Mouse (Mus musculus): ENCODE measurements at regions not wholly inside any gene's neighbourhood (a gene's known extent, or its start where the extent isn't known, plus 50 kb on each side); places are given as distances from the start of the nearest gene placed in this dataset.

DNA sequence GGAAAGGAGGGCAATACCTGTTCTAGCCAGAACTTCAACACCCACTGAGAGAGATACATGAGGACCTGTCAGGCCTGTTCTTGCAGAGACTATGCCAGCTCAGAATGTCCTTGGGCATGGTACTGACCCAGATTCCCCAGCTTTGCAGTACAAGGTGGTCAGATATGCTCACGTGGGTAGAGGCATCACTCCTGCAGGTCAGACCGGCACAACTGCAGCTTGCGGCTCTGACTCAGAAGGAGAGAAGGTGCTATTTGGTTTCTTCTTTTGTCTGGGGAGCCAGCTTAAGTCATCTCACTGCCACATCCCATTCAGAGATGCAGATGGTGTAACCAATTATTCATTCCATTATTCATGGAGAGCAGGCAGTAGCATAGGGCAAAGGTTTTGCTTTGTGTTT, 52.5 kb upstream of the Ptchd3 start:
- Histone ChIP-seq H3K36me3 (replicated peaks in 1 of 2; ENCODE audit: control insufficient read depth in 1 of 2, insufficient read depth in 1 of 2, low read length in 1 of 2) (no peaks in the 10 kb centered on the region), H3K27me3 (replicated peaks) (no peaks in the 10 kb centered on the region), H3K4me2 (ENCODE audit: insufficient read depth, low read depth, poor library complexity, severe bottlenecking) (0 out of 2 replicates have a peak overlapping the region, but pooled peaks have one; percentile 25), H3K4me3 (replicated peaks in 1 of 3; ENCODE audit: low read depth in 2 of 3, low read length in 2 of 3, poor library complexity in 1 of 3) (no peak overlapping the region), H3K79me2 (replicated peaks; ENCODE audit: control insufficient read depth, extremely low read depth, insufficient read depth, poor library complexity, severe bottlenecking) (no peaks in the 10 kb centered on the region), H3K9me3 (replicated peaks; ENCODE audit: low read length) (no peaks in the 10 kb centered on the region), H3K27ac (ENCODE audit: insufficient read depth, low read depth) (no peak overlapping the region), H3K4me1 (ENCODE audit: control insufficient read depth in 1 of 2, insufficient read depth in 2 of 2) (peaks cover 4 to 6% of the 10 kb centered on the region in 2 experiments; a peak in 3 of 4 replicates), H3K9ac (ENCODE audit: insufficient read depth, low read depth) (no peak overlapping the region)
- TF ChIP-seq HCFC1 (IDR thresholded peaks at IDR 0.05; ENCODE audit: low read depth, low read length): no peak
- TF ChIP-seq CTCF (conservative IDR thresholded peaks at IDR 0.05 in 1 of 2, IDR thresholded peaks at IDR 0.05 in 1 of 2; ENCODE audit: low read depth in 2 of 2, low read length in 2 of 2): no peak
- no peak; the same call in 1 of the 2 replicates for TF ChIP-seq JUN (IDR thresholded peaks at IDR 0.05; ENCODE audit: insufficient read depth, low read depth, low read length)
- TF ChIP-seq EP300 (IDR thresholded peaks at IDR 0.05; ENCODE audit: low read length): peak; percentile 77
- TF ChIP-seq ZMIZ1 (IDR thresholded peaks at IDR 0.05; ENCODE audit: low read depth, low read length): no peak
- no peak for TF ChIP-seq CHD1 (IDR thresholded peaks at IDR 0.05; ENCODE audit: low read depth, low read length)
- no peak for TF ChIP-seq SMC3 (IDR thresholded peaks at IDR 0.05; ENCODE audit: low read depth, low read length)
- no peak for TF ChIP-seq USF2 (conservative IDR thresholded peaks at IDR 0.05; ENCODE audit: low read depth, low read length)
- no peak for TF ChIP-seq ELF1 (IDR thresholded peaks at IDR 0.05; ENCODE audit: low read depth, low read length)
- TF ChIP-seq MYC (IDR thresholded peaks at IDR 0.05; ENCODE audit: low read depth, low read length): no peak
- no peak for TF ChIP-seq ZC3H11A (IDR thresholded peaks at IDR 0.05; ENCODE audit: low read depth, low read length)
- peak; percentile 51; the same call in 1 of the 2 replicates for TF ChIP-seq IRF4 (IDR thresholded peaks at IDR 0.05; ENCODE audit: low read depth, low read length)
- TF ChIP-seq MAFK (IDR thresholded peaks at IDR 0.05; ENCODE audit: insufficient replicate concordance, low read length): no peak
- peak; percentile 89 for TF ChIP-seq BHLHE40 (IDR thresholded peaks at IDR 0.05; ENCODE audit: low read depth, low read length)
- peak; percentile 53 for TF ChIP-seq JUND (conservative IDR thresholded peaks at IDR 0.05; ENCODE audit: low read depth, low read length)
- dilution Hi-C loops (cut with MboI; ENCODE audit: extremely low pct_ligation_motif_present, extremely low pct_unique_long_range_greater_than_20kb, low sequenced_read_pairs): no loop called here
- in situ Hi-C loops (cut with MboI; ENCODE audit: low pct_ligation_motif_present, low pct_unique_long_range_greater_than_20kb, low sequenced_read_pairs): no loop called here
- no peak for DNase-seq (ENCODE audit: extremely low read depth)

Data from CH12.LX (cell line).